Mouse (Mus musculus) stomach, embryonic 15.5 days (tissue): Measurements from ENCODE around the gene Gng8. TPM values are rescaled to one million over a fixed set of nuclear protein-coding genes. Genes with fewer than 3 reads are reported as not detected.

Experiments used
- ATAC-seq: fragments of 200-750 bp; cut with Nextera tagmentation; 2 replicates; pipeline ENCODE4 v1.8.0; 2017; ENCODE audit warnings: low read depth, moderate number of reproducible peaks, moderate TSS enrichment; ENCODE audit not compliant: insufficient read depth, low FRiP score
- H3K27ac ChIP-seq: fragments of 300-500 bp; sonication (generic); 2 replicates; pipeline ENCODE4 v1.5.1; 2015; ENCODE audit warnings: mild to moderate bottlenecking, inconsistent platforms
- H3K27me3 ChIP-seq: fragments of 300-500 bp; sonication (generic); replicated peaks from 2 replicates; pipeline ENCODE4 v1.6.1; 2015; ENCODE audit warnings: inconsistent platforms
- H3K36me3 ChIP-seq: fragments of 300-500 bp; sonication (generic); 2 replicates; pipeline ENCODE4 v1.6.1; 2015; ENCODE audit warnings: inconsistent platforms
- H3K4me1 ChIP-seq: fragments of 300-500 bp; sonication (generic); 2 replicates; pipeline ENCODE4 v1.6.1; 2015; ENCODE audit warnings: inconsistent platforms
- H3K4me2 ChIP-seq: fragments of 300-500 bp; sonication (generic); 2 replicates; pipeline ENCODE4 v1.6.1; 2015; ENCODE audit warnings: mild to moderate bottlenecking, inconsistent platforms
- H3K4me3 ChIP-seq: fragments of 300-500 bp; sonication (generic); replicated peaks from 2 replicates; pipeline ENCODE4 v1.5.1; 2015; ENCODE audit warnings: inconsistent platforms
- H3K9ac ChIP-seq: fragments of 300-500 bp; sonication (generic); 2 replicates; pipeline ENCODE4 v1.6.1; 2015; ENCODE audit warnings: inconsistent platforms
- H3K9me3 ChIP-seq: fragments of 300-500 bp; sonication (generic); 2 replicates; pipeline ENCODE4 v1.6.1; 2016; ENCODE audit warnings: inconsistent platforms
- WGBS: fragments of 180-500 bp; shearing (Covaris S2); methylation state at CpG from one replicate; pipeline ENCODE4 v1.1.7; 2015; 5-methylcytosine and 5-hydroxymethylcytosine counted together
- polyA plus RNA-seq: library from polyadenylated mRNA; unstranded; fragments of >200 nt; fragmentation: Nextera tagmentation; extraction: Ambion mirVana; gene quantifications from 2 replicates; pipeline ENCODE4 v1.2.1, GENCODE M21; 2015

Gene Gng8
- polyA plus RNA-seq, 1 experiment from 2014 or later, result 9.8 TPM

- ATAC-seq, result no peak
- peak overlapping the region; percentile 17; the same call in 1 of the 2 replicates for H3K4me2 ChIP-seq
Observed at GRCm38 (mm10) chr7:16893612-16894011, 2.0 kb downstream of the Gng8 start.

GRCm38 (mm10) chr7:16894279-16894678 is 2.7 kb downstream of the Gng8 start:
- H3K27ac ChIP-seq, result no peak overlapping the region
- no peaks in the 10 kb centered on the region for H3K9me3 ChIP-seq
- H3K36me3 ChIP-seq, result no peaks in the 10 kb centered on the region
- WGBS, result 16% methylated on average over 4 of the region's 4 CpGs
- 0 out of 2 replicates have a peak, but pooled peaks cover 4% of the 10 kb centered on the region for H3K27me3 ChIP-seq
- H3K4me1 ChIP-seq, result peaks cover 25% of the 10 kb centered on the region
- H3K4me2 ChIP-seq, result peak overlapping the region; percentile 53
- no peak overlapping the region; the same call in 1 of the 2 replicates for H3K4me3 ChIP-seq
- ATAC-seq, result no peak
- H3K9ac ChIP-seq, result no peak overlapping the region

More at GRCm38 (mm10) chr7:16893612-16894011, 2.0 kb downstream of the Gng8 start:
- Histone ChIP-seq H3K36me3 (no peaks in the 10 kb centered on the region), H3K4me3 (no peak overlapping the region), H3K27me3 (0 out of 2 replicates have a peak, but pooled peaks cover 4% of the 10 kb centered on the region), H3K4me1 (peaks cover 25% of the 10 kb centered on the region), H3K9ac (no peak overlapping the region), H3K9me3 (no peaks in the 10 kb centered on the region), H3K27ac (no peak overlapping the region)
- 19% methylated on average over 6 of the region's 6 CpGs for WGBS

- peaks cover 20% of the 10 kb centered on the region for H3K4me1 ChIP-seq
- 0 out of 2 replicates have a peak, but pooled peaks cover 4% of the 10 kb centered on the region for H3K27me3 ChIP-seq
- peak overlapping the region; percentile 53 for H3K4me2 ChIP-seq
- H3K4me3 ChIP-seq, result peak overlapping the region; percentile 9
- WGBS, result 0% methylated on average over 24 of the region's 24 CpGs
- 0 out of 2 replicates have a peak overlapping the region, but pooled peaks have one; percentile 16 for H3K27ac ChIP-seq
- H3K9me3 ChIP-seq, result no peaks in the 10 kb centered on the region
- H3K36me3 ChIP-seq, result no peaks in the 10 kb centered on the region
- no peak for ATAC-seq
- no peak overlapping the region for H3K9ac ChIP-seq
Observed at GRCm38 (mm10) chr7:16895000-16895399, 3.4 kb downstream of the Gng8 start.

GRCm38 (mm10) chr7:16895511-16895910 is 3.9 kb downstream of the Gng8 start:
- H3K4me3 ChIP-seq, result peak overlapping the region; percentile 9
- no peaks in the 10 kb centered on the region for H3K9me3 ChIP-seq
- WGBS, result 24% methylated on average over 10 of the region's 10 CpGs
- ATAC-seq, result no peak
- H3K9ac ChIP-seq, result no peak overlapping the region
- H3K36me3 ChIP-seq, result no peaks in the 10 kb centered on the region
- H3K27me3 ChIP-seq, result 0 out of 2 replicates have a peak, but pooled peaks cover 4% of the 10 kb centered on the region
- H3K4me1 ChIP-seq, result peaks cover 20% of the 10 kb centered on the region
- H3K27ac ChIP-seq, result 0 out of 2 replicates have a peak overlapping the region, but pooled peaks have one; percentile 16
- H3K4me2 ChIP-seq, result peak overlapping the region; percentile 53

- peaks cover 8% of the 10 kb centered on the region for H3K4me1 ChIP-seq
- WGBS, result 33% methylated on average over 5 of the region's 5 CpGs
- no peaks in the 10 kb centered on the region for H3K9me3 ChIP-seq
- no peaks in the 10 kb centered on the region for H3K27me3 ChIP-seq
- no peak overlapping the region for H3K4me3 ChIP-seq
- no peak overlapping the region for H3K9ac ChIP-seq
- no peak overlapping the region for H3K27ac ChIP-seq
- ATAC-seq, result no peak
- no peaks in the 10 kb centered on the region for H3K36me3 ChIP-seq
- no peak overlapping the region for H3K4me2 ChIP-seq
Observed at GRCm38 (mm10) chr7:16900526-16900925, 8.9 kb downstream of the Gng8 start.

- 87% methylated on average over 2 of the region's 2 CpGs for WGBS
- H3K4me3 ChIP-seq, result no peak overlapping the region
- no peaks in the 10 kb centered on the region for H3K9me3 ChIP-seq
- no peak overlapping the region for H3K27ac ChIP-seq
- ATAC-seq, result no peak
- peaks cover 29% of the 10 kb centered on the region for H3K4me1 ChIP-seq
- H3K27me3 ChIP-seq, result no peaks in the 10 kb centered on the region
- H3K4me2 ChIP-seq, result no peak overlapping the region
- no peak overlapping the region for H3K9ac ChIP-seq
- no peaks in the 10 kb centered on the region for H3K36me3 ChIP-seq
Observed at GRCm38 (mm10) chr7:16903439-16903955, 11.9 kb downstream of the Gng8 start.

GRCm38 (mm10) chr7:16904120-16904675 is 12.6 kb downstream of the Gng8 start:
- WGBS, result 36% methylated on average over 9 of the region's 10 CpGs
- H3K4me2 ChIP-seq, result no peak overlapping the region
- peaks cover 36% of the 10 kb centered on the region for H3K4me1 ChIP-seq
- H3K27ac ChIP-seq, result no peak overlapping the region
- no peaks in the 10 kb centered on the region for H3K27me3 ChIP-seq
- no peak overlapping the region for H3K9ac ChIP-seq
- no peaks in the 10 kb centered on the region for H3K36me3 ChIP-seq
- no peak for ATAC-seq
- H3K9me3 ChIP-seq, result no peaks in the 10 kb centered on the region
- no peak overlapping the region for H3K4me3 ChIP-seq

GRCm38 (mm10) chr7:16905491-16906021 is 14.0 kb downstream of the Gng8 start:
- no peaks in the 10 kb centered on the region for H3K36me3 ChIP-seq
- H3K27me3 ChIP-seq, result no peaks in the 10 kb centered on the region
- H3K4me2 ChIP-seq, result peak overlapping the region; percentile 2; the same call in 1 of the 2 replicates
- no peak overlapping the region for H3K9ac ChIP-seq
- no peaks in the 10 kb centered on the region for H3K9me3 ChIP-seq
- no peak overlapping the region for H3K27ac ChIP-seq
- H3K4me1 ChIP-seq, result peaks cover 43% of the 10 kb centered on the region
- no peak overlapping the region for H3K4me3 ChIP-seq
- 0 out of 2 replicates have a peak, but pooled peaks have one; percentile 4 for ATAC-seq
- WGBS, result 45% methylated on average over 9 of the region's 9 CpGs

GRCm38 (mm10) chr7:16906281-16906680 is 14.7 kb downstream of the Gng8 start, which contains the start of gene Ptgir:
Ptgir (plus strand) TSS chr7:16906490.
- Histone ChIP-seq H3K4me3 (no peak within 1 kb of the TSS), H3K4me2 (peak within 1 kb of the TSS; percentile 2), H3K9ac (no peak within 1 kb of the TSS), H3K9me3 (no peaks in the 10 kb centered on the region), H3K36me3 (no peaks in the 10 kb centered on the region), H3K27me3 (no peaks in the 10 kb centered on the region), H3K4me1 (peaks cover 43% of the 10 kb centered on the region), H3K27ac (no peak within 1 kb of the TSS)
- 15% methylated on average over 6 of the region's 6 CpGs for WGBS
- ATAC-seq, result no peak

GRCm38 (mm10) chr7:16906889-16907559 is 15.4 kb downstream of the Gng8 start:
- Histone ChIP-seq H3K27me3 (no peaks in the 10 kb centered on the region), H3K9me3 (no peaks in the 10 kb centered on the region), H3K27ac (no peak overlapping the region), H3K4me3 (peak overlapping the region; percentile 5; the same call in 1 of the 2 replicates), H3K36me3 (no peaks in the 10 kb centered on the region), H3K9ac (no peak overlapping the region), H3K4me2 (no peak overlapping the region; the same call in 1 of the 2 replicates), H3K4me1 (peaks cover 38% of the 10 kb centered on the region)
- whole genome bisulfite sequencing, result 91% methylated on average over 41 of the region's 41 CpGs
- no peak for ATAC-seq

- Histone ChIP-seq H3K4me3 (peak overlapping the region; percentile 5; the same call in 1 of the 2 replicates), H3K4me2 (peak overlapping the region; percentile 11; the same call in 1 of the 2 replicates), H3K27ac (no peak overlapping the region), H3K9ac (no peak overlapping the region), H3K27me3 (no peaks in the 10 kb centered on the region), H3K36me3 (no peaks in the 10 kb centered on the region), H3K9me3 (no peaks in the 10 kb centered on the region), H3K4me1 (peaks cover 38% of the 10 kb centered on the region)
- no peak for ATAC-seq
- 52% methylated on average over 7 of the region's 7 CpGs for WGBS
Observed at GRCm38 (mm10) chr7:16907842-16908241, 16.3 kb downstream of the Gng8 start.

- Histone ChIP-seq H3K4me3 (no peak overlapping the region), H3K27ac (no peak overlapping the region), H3K9ac (no peak overlapping the region), H3K4me2 (peak overlapping the region; percentile 11; the same call in 1 of the 2 replicates), H3K4me1 (peaks cover 38% of the 10 kb centered on the region), H3K9me3 (no peaks in the 10 kb centered on the region), H3K36me3 (no peaks in the 10 kb centered on the region), H3K27me3 (no peaks in the 10 kb centered on the region)
- ATAC-seq, result no peak
- 30% methylated on average over 11 of the region's 11 CpGs for whole genome bisulfite sequencing
Observed at GRCm38 (mm10) chr7:16908367-16908766, 16.8 kb downstream of the Gng8 start.
